Mouse (Mus musculus): ENCODE data around the gene Opcml.

GRCm38 (mm10) chr9:28278555-28278954, 488.0 kb downstream of the Opcml start:
- TF ChIP-seq POLR2AphosphoS5 (IDR thresholded peaks at IDR 0.05; ENCODE audit: insufficient replicate concordance, low read depth, low read length), result no peak
- TF ChIP-seq CTCF (IDR thresholded peaks at IDR 0.05; ENCODE audit: low read depth, low read length), result no peak

Data from G1E (cell line).